Mouse (Mus musculus): ENCODE measurements around the gene Ctbp2. TPM values are rescaled to one million over a fixed set of nuclear protein-coding genes. Genes with fewer than 3 reads are reported as not detected.

Ctbp2 gene
- polyA plus RNA-seq, 1 experiment from 2014 or later, result 123 TPM

DNA sequence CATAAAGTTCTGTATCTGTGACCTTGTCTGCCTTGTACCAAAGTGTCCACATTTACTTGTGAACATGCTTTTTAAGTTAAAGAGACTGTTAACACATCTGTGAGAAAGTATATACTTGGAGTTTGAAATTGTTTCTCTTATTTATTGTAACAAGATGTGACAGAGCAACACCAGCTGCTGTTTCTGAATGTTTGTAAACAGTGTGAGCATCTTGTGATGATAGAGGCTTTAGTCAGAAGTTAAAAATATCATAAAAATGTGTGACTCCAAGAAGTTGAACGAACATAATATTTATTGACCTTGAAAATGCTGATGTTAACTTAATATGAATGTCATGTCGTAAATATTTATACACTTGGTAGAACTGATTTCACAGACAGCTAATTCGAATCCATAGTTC is 173.5 kb downstream of the Ctbp2 start:
- Histone ChIP-seq H3K36me3 (ENCODE audit: insufficient read depth, low read length) (no peaks in the 10 kb centered on the region), H3K27me3 (ENCODE audit: insufficient read depth, low read length) (no peaks in the 10 kb centered on the region), H3K27ac (ENCODE audit: low read length) (no peak overlapping the region), H3K4me2 (replicated peaks; ENCODE audit: low read depth, low read length) (no peak overlapping the region), H3K9me3 (ENCODE audit: low read length) (no peaks in the 10 kb centered on the region), H3K4me1 (ENCODE audit: insufficient read depth, low read length) (no peaks in the 10 kb centered on the region), H3K4me3 (ENCODE audit: low read length) (no peak overlapping the region), H3K9ac (replicated peaks; ENCODE audit: low read length) (no peak overlapping the region)
- no peak for ATAC-seq (ENCODE audit: low FRiP score, low TSS enrichment)
- 81% methylated on average over 3 of the region's 3 CpGs for WGBS

DNA sequence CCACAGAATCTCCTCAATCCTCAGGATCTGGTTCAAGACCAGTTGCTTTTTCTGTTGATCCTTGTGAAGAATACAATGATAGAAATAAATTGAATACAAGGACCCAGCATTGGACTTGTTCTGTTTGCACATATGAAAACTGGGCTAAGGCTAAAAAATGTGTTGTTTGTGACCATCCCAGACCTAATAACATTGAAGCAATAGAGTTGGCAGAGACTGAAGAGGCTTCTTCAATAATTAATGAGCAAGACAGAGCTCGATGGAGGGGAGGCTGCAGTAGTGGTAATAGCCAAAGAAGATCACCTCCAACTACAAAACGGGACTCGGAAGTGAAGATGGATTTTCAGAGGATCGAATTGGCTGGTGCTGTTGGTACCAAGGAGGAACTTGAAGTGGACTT is 174.2 kb downstream of the Ctbp2 start:
- no peaks in the 10 kb centered on the region for H3K27me3 ChIP-seq (ENCODE audit: insufficient read depth, low read length)
- no peaks in the 10 kb centered on the region for H3K4me1 ChIP-seq (ENCODE audit: insufficient read depth, low read length)
- no peak overlapping the region for H3K27ac ChIP-seq (ENCODE audit: low read length)
- no peak overlapping the region for H3K4me3 ChIP-seq (ENCODE audit: low read length)
- H3K4me2 ChIP-seq (replicated peaks; ENCODE audit: low read depth, low read length), result no peak overlapping the region
- H3K36me3 ChIP-seq (ENCODE audit: insufficient read depth, low read length), result no peaks in the 10 kb centered on the region
- 89% methylated on average over 4 of the region's 4 CpGs for WGBS
- no peaks in the 10 kb centered on the region for H3K9me3 ChIP-seq (ENCODE audit: low read length)
- no peak for ATAC-seq (ENCODE audit: low FRiP score, low TSS enrichment)
- no peak overlapping the region for H3K9ac ChIP-seq (replicated peaks; ENCODE audit: low read length)

- 94% methylated on average over 2 of the region's 2 CpGs for WGBS
- ATAC-seq (ENCODE audit: low FRiP score, low TSS enrichment), result no peak
Measured at GRCm38 (mm10) chr7:132940569-132940968, 183.6 kb downstream of the Ctbp2 start.

GRCm38 (mm10) chr7:132939118-132939517 is 185.0 kb downstream of the Ctbp2 start:
- Histone ChIP-seq H3K9ac (replicated peaks; ENCODE audit: low read length) (no peak overlapping the region), H3K4me3 (ENCODE audit: low read length) (no peak overlapping the region), H3K4me1 (ENCODE audit: insufficient read depth, low read length) (peaks cover 12% of the 10 kb centered on the region), H3K9me3 (ENCODE audit: low read length) (no peaks in the 10 kb centered on the region), H3K27ac (ENCODE audit: low read length) (no peak overlapping the region), H3K36me3 (ENCODE audit: insufficient read depth, low read length) (no peaks in the 10 kb centered on the region), H3K27me3 (ENCODE audit: insufficient read depth, low read length) (no peaks in the 10 kb centered on the region), H3K4me2 (replicated peaks; ENCODE audit: low read depth, low read length) (no peak overlapping the region)
- WGBS, result 85% methylated on average over 2 of the region's 2 CpGs
- no peak for ATAC-seq (ENCODE audit: low FRiP score, low TSS enrichment)

More at GRCm38 (mm10) chr7:132940569-132940968, 183.6 kb downstream of the Ctbp2 start:
- no peak overlapping the region for H3K9ac ChIP-seq (replicated peaks; ENCODE audit: low read length)
- H3K36me3 ChIP-seq (ENCODE audit: insufficient read depth, low read length), result no peaks in the 10 kb centered on the region
- no peak overlapping the region for H3K4me3 ChIP-seq (ENCODE audit: low read length)
- H3K9me3 ChIP-seq (ENCODE audit: low read length), result no peaks in the 10 kb centered on the region
- peaks cover 12% of the 10 kb centered on the region for H3K4me1 ChIP-seq (ENCODE audit: insufficient read depth, low read length)
- H3K27me3 ChIP-seq (ENCODE audit: insufficient read depth, low read length), result no peaks in the 10 kb centered on the region
- no peak overlapping the region for H3K4me2 ChIP-seq (replicated peaks; ENCODE audit: low read depth, low read length)
- no peak overlapping the region for H3K27ac ChIP-seq (ENCODE audit: low read length)

Other genes with a start within 250 kb of the Ctbp2 start
- 9.6 and 10.0 TPM in 2 replicates for gene Zranb1, start 193.2 kb downstream of the Ctbp2 start, polyA plus RNA-seq (2015; fragmentation: Nextera tagmentation; extraction: Ambion mirVana)
- 115 and 118 TPM in 2 replicates for gene Fgfr2, start 1.0 kb downstream of the Ctbp2 start, polyA plus RNA-seq (2015; fragmentation: Nextera tagmentation; extraction: Ambion mirVana)

Measured in kidney, embryonic 16.5 days (tissue).